Mouse (Mus musculus) left cerebral cortex, postnatal 10 days (tissue): ENCODE measurements around the gene Cdr2l. TPM values are rescaled to one million over a fixed set of nuclear protein-coding genes. Genes with fewer than 3 reads are reported as not detected.
"Not testable (repeated sequence)": the region's sequence is repeated elsewhere in the genome, so short reads cannot be mapped to it uniquely, and the experiment has no call there.

Experiments used
- DNase-seq, 2 experiments: peaks; one replicate each; pipeline ENCODE4 v3.0.0; 2021 to 2022; ENCODE audit warnings: low spot score in 2 of 2, mixed read lengths in 1 of 2; ENCODE audit errors: extremely low spot score in 1 of 2
- intact Hi-C: fragments of 180-260 bp; cut with DNase I; formaldehyde crosslinking; loops from one replicate; pipeline ENCODE4 v1.15.1; 2025
- total RNA-seq, 2 experiments: library from RNA; stranded (reverse); gene quantifications; 2 replicates each; pipeline ENCODE4 v1.2.3; 2021

Cdr2l gene
- total RNA-seq, 2 experiments from 2014 or later, result 15.2 to 17.2 TPM

- intact Hi-C loops, result no loop called here
- DNase-seq, result peak; percentile 60 to 61
These were observed 14.9 kb upstream of the Cdr2l start for GRCm38 (mm10) chr11:115366706-115367394.

DNA sequence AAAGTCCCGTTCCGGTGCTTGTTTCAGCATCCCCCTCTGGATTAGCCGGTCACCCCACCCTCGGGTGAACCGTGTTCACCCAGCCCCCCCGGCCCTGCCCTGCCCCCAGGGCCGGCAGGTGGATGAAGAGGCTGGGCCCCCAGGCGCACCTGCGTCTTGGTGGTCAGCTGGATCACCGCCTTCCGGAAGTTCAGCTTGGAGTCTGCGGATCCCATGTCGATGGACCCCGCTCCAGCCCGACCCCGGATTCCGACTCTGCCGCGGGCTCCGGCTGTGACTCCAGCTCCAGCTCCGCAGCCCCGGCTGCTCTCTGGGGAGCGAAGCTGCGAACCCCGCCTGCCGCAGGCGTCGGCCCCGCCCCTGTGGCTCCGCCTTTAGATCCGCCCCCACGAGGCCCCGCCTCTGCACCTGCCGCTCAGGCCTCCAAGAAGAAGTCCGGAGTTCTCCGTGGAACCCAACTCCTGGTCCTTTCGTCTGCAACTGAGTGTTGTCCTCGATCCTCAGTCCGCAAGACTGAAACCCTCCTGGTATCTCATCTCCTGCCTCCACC is 14.2 kb upstream of the Cdr2l start, which contains the start of gene Hid1:
Gene Hid1, minus strand, starts transcription at position 362 of the 550 bp plus-strand sequence.
- peak; percentile 61 to 87 for DNase-seq
- intact Hi-C loops, result no loop called here

GRCm38 (mm10) chr11:115370368-115370767 is 11.3 kb upstream of the Cdr2l start:
- DNase-seq, result no peak
- intact Hi-C loops, result no loop called here

DNA sequence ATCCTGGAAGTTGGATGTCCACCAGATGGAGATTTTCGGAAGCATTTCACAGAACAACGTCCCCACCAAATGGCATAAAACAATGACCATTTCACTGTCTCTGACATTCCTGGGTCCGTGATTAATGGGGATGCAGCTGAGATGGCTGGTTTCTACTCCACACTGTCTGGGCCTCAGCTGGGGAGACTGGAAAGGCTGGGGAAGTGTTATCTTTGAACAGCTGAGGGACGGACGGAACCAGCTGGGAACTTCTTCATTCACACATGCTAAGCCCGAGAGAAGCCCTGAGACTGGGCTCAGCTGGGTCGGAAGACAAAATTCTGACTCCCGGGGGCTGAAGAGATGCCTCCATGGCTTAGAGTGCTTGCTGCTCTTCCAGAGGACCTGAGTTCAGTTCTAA is 10.4 kb upstream of the Cdr2l start:
- no peak for DNase-seq
- intact Hi-C loops, result no loop called here

- intact Hi-C loops, result no loop called here
- DNase-seq, result no peak
These were observed 9.7 kb upstream of the Cdr2l start for GRCm38 (mm10) chr11:115372015-115372414.

- no peak for DNase-seq
- intact Hi-C loops, result no loop called here
These were observed 9.0 kb upstream of the Cdr2l start for GRCm38 (mm10) chr11:115372737-115373136.

GRCm38 (mm10) chr11:115373805-115374694 is 7.7 kb upstream of the Cdr2l start:
- intact Hi-C loops, result no loop called here
- DNase-seq, result peak; percentile 62 to 89

DNA sequence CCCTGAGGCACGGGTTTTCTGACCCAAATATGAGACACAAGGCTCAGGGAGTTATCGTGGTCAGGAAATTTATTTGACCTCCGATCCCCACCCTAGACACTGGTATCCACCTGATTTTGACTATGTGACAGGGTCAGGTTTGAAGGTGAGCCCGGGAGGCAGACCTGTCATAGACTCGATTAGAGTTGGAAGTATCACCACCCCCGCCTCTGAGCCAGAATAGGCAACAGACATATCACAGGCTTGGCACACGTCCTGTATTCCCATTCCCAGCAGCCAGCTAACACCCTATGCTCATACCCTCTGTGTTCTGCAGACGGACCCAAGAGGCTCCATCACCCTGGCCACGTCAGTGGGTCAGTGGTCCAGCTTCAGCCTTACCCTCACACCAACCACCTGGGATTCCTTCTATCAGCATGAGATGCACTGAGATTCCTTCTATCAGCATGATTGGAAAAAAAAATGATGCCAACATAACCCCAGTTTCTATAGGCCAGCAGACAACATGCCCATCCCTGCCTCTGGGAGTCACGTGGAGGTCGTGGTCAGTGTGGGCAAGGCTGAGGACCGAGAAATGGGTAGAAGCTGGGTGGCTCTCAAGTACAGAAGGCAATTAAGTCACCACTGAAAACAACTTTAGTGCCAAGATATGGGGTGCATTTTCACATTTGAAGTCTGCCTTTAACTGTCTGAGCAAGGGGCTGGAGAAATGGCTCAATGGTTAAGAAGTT is 6.9 kb upstream of the Cdr2l start:
- intact Hi-C loops, result no loop called here
- peak in 1 of 2 experiments; percentile 23 for DNase-seq

DNA sequence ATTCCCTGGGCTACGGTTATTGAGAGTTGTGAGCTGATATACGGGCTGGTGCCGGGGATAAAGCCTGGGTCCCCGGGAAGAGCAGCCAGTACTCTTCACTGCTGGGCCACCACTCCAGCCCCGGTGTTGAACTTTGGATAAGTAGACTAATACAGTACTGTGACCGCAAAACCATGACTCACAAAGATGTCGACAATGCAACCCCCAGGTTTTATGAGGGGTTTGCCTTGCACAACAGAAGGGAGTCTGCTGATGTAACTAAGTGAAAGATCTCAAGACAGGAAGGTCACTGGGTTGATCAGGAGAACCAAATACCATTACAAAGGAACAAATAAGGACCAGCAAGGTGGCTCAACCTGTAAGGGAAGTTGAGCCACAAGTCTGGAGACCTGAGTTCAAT is 5.0 kb upstream of the Cdr2l start:
- DNase-seq, result no peak
- intact Hi-C loops, result no loop called here

- intact Hi-C loops, result no loop called here
- DNase-seq, result no peak
These were observed 4.5 kb upstream of the Cdr2l start for GRCm38 (mm10) chr11:115377254-115377653.

- intact Hi-C loops, result no loop called here
- DNase-seq, result no peak
These were observed 3.9 kb upstream of the Cdr2l start for GRCm38 (mm10) chr11:115377854-115378253.

DNA sequence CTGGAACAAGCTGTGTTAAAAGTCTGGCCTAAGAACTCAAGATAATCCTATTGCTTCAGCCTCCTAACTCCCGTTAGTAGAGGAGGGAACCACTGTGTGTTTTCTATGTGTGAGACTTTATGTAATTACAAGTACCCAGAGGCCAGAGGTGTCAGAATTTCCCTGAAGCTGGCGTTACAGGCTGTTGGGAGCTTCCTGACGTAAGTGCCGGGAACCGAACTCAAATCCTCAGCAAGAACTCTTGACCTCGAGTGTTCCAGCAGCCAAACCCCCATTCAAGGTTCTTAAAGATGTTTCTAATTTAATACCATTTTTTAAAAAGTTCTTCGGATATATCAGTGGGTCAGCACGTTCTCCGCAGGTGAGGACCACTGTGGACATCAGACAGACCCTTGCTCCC is 440 bp upstream of the Cdr2l start:
- intact Hi-C loops, result no loop called here
- no peak for DNase-seq

DNA sequence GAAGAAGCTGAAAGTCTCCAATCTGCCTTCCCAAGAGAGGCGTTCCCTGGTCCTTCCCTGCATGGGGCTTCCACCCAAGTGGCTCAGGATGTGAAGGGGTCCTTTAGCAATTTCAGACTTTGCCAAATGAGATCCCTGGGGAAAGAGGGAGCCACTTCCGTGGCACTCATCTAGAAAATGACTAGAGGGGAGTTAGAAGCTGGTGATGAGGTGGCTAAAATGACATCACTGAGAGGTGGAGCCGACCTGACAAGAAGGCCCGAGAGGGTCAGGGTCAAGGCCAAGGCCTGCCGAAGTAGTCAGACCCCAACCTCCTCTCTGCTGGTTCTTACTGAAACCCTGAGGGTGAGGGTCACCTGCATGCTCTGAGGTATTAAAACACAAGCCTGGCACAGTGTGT is 1.2 kb downstream of the Cdr2l start:
- intact Hi-C loops, result no loop called here
- DNase-seq, result no peak

DNA sequence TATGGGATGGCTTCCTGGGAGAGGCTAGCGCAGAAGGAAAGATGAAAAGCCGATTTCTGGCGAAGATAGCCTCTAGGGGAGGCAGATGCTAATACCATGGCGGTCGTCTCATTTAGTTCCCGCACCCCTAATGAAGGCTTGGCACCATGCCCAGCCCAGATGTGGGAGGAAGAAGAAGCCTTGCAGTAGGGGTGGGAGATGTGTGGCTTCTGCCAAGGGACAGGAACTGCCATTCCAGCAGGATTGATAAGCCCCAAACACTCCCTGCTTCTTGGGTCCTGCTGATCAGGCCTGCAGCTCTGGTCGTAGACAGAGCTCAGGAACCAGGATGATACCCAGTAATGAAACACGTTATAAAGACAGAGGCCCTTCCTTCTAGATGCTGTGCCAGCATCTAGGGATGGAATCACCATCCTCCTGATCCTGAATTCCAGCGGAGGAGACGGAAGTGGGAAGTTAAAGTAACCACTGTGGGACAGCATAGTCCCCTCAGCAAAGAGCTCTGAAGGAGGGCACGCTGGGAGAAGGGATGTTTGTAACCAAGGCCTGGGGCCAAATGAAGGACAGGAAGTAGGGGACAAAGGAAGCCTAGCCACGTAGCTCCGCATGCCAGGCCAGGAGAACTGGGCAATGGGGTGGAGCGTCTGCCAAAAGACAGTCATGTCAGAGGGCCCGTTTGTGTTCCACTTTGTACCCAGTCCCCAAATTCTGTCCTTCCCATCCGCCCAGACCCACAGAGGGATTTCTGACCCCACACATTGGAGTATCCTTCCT is 2.2 kb downstream of the Cdr2l start:
- intact Hi-C loops, result no loop called here
- peak; percentile 49 to 77 for DNase-seq

DNA sequence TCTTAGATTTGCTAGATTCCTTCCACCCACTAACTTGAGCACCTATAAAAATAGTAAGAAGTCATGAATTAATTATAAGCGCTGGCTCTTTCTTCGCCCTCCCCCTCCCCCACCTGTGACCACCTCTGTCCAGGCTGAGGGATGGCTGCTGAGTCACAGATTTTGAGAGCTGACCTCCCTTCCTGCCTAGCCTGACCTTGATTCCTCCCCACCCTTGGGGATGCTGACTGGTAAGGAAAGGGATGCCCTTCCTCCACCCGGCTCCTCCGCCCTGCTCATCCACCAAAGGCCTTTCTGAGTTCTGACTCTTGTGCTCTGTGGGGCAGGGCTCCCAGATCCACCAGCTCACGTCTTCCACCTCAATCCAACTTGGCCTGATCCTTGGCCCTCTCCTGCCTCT is 2.9 kb downstream of the Cdr2l start:
- intact Hi-C loops, result no loop called here
- no peak for DNase-seq

DNA sequence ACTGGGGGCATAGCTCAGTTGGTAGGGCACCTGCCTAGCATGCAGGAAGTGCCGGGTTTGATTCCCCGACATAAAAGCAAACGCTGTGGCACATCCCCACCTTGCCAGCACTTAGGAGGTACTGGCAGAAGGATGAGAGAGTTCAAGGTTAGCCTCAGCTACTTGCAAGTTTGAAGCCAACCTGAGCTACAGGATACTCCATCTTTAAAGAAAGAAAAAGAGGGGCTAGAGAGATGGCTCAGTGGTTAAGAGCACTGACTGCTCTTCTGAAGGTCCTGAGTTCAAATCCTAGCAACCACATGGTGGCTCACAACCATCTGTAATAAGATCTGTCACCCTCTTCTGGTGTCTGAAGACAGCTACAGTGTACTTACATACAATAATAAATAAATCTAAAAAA is 5.1 kb downstream of the Cdr2l start:
- intact Hi-C loops, DNase-seq: not testable (repeated sequence)

DNA sequence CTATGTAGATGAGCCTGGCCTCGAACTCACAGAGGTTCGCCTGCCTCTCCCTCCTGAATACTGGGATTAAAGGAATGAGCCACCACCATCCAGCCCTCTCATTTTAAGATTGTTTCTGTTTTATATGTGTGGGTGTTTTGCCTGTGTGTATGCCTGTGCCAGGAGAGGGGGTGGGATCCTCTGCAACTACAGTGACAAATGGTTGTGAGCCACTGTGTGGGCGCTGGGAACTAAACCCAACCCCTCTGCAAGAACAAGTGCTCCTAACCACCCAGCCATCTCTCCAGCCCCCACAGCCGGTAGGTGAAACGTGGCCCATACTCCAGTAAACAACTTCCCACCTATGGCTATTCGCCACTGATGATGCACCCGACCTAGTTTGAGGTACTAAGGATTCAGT is 9.6 kb downstream of the Cdr2l start:
- DNase-seq, result no peak
- intact Hi-C loops, result no loop called here

- DNase-seq, result no peak
- intact Hi-C loops, result no loop called here
These were observed 12.1 kb downstream of the Cdr2l start for GRCm38 (mm10) chr11:115393721-115394325.
